Mouse (Mus musculus) kidney, embryonic 16.5 days (tissue): Measurements from ENCODE around the gene Fignl1. TPM values are rescaled to one million over a fixed set of nuclear protein-coding genes. Genes with fewer than 3 reads are reported as not detected.

Experiments used
- ATAC-seq: fragments of 200-750 bp; cut with Nextera tagmentation; 2 replicates; pipeline ENCODE4 v1.8.0; 2017; ENCODE audit warnings: moderate TSS enrichment; ENCODE audit not compliant: low FRiP score, low TSS enrichment
- H3K27ac ChIP-seq: fragments of 300-500 bp; sonication (generic); 2 replicates; pipeline ENCODE4 v1.5.1; 2014; ENCODE audit warnings: low read length
- H3K27me3 ChIP-seq: fragments of 300-500 bp; sonication (generic); 2 replicates; pipeline ENCODE4 v1.6.1; 2014; ENCODE audit warnings: low read length, control low read depth, mixed read lengths; ENCODE audit not compliant: insufficient read depth
- H3K36me3 ChIP-seq: fragments of 300-500 bp; sonication (generic); 2 replicates; pipeline ENCODE4 v1.6.1; 2014; ENCODE audit warnings: low read length, control low read depth, mixed read lengths; ENCODE audit not compliant: insufficient read depth
- H3K4me1 ChIP-seq: fragments of 300-500 bp; sonication (generic); 2 replicates; pipeline ENCODE4 v1.6.1; 2014; ENCODE audit warnings: low read length, control low read depth, mixed read lengths; ENCODE audit not compliant: insufficient read depth
- H3K4me2 ChIP-seq: fragments of 300-500 bp; sonication (generic); replicated peaks from 2 replicates; pipeline ENCODE4 v1.6.1; 2014; ENCODE audit warnings: low read depth, low read length
- H3K4me3 ChIP-seq: fragments of 300-500 bp; sonication (generic); 2 replicates; pipeline ENCODE4 v1.5.1; 2014; ENCODE audit warnings: mild to moderate bottlenecking, low read length
- H3K9ac ChIP-seq: fragments of 300-500 bp; sonication (generic); replicated peaks from 2 replicates; pipeline ENCODE4 v1.6.1; 2014; ENCODE audit warnings: low read length
- H3K9me3 ChIP-seq: fragments of 300-500 bp; sonication (generic); 2 replicates; pipeline ENCODE4 v1.6.1; 2016; ENCODE audit warnings: low read length, control low read depth
- WGBS: fragments of 180-500 bp; shearing (Covaris S2); extraction: QIAGEN DNeasy Blood & Tissue Kit; methylation state at CpG from one replicate; pipeline ENCODE4 v1.1.7; 2014; 5-methylcytosine and 5-hydroxymethylcytosine counted together
- polyA plus RNA-seq: library from polyadenylated mRNA; unstranded; fragments of >200 nt; fragmentation: Nextera tagmentation; extraction: Ambion mirVana; gene quantifications from 2 replicates; pipeline ENCODE4 v1.2.1, GENCODE M21; 2015

The Fignl1 gene
- polyA plus RNA-seq, 1 experiment from 2014 or later: 69.5 TPM

DNA sequence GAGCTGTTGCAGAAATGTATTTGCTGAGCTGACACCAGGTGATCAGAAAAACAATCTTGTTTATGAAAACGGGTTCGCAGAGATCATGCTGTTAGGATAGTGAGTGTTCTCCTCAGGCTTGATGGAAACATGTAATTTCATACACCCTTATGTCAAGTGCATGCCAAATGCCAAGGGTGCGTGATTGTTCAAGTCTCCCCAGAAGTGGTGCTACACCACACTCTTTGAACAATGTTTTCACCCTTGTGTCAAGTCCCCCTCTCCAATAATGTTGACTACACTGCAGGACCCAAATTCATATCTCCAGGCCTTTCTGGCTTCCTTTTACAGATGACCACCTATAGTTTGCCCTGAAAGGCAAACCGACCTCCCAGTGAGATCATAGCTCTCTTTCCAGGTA, 39.7 kb upstream of the Fignl1 start:
- no peak for ATAC-seq
- no peaks in the 10 kb centered on the region for H3K27me3 ChIP-seq
- whole genome bisulfite sequencing: 93% methylated on average over 4 of the region's 4 CpGs
- no peak overlapping the region for H3K4me3 ChIP-seq
- peaks cover 8% of the 10 kb centered on the region for H3K4me1 ChIP-seq
- no peaks in the 10 kb centered on the region for H3K36me3 ChIP-seq
- H3K4me2 ChIP-seq: no peak overlapping the region
- no peak overlapping the region for H3K27ac ChIP-seq
- no peak overlapping the region for H3K9ac ChIP-seq
- H3K9me3 ChIP-seq: no peaks in the 10 kb centered on the region

DNA sequence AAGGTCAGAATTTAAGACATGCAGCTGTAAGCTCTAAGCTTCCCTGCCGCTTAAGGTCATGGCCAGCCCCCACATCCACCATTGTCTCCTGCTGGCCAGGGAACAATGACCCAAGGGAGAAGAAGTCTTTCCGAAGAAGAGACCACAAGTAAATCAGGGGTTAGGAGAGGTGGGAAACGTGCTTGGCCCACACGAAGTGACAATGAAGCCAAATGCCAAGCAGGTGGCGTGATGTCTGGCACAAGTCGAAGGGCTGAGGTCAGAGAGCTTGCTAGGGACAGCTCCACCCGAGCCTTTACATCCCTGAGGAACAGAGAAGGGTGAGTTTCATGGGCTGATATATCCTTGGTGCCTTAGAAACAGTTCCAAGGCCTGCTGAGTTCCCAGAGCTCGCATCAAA, 36.3 kb upstream of the Fignl1 start:
- no peak for ATAC-seq
- no peaks in the 10 kb centered on the region for H3K27me3 ChIP-seq
- no peak overlapping the region for H3K4me2 ChIP-seq
- H3K9ac ChIP-seq: no peak overlapping the region
- H3K4me1 ChIP-seq: peaks cover 8% of the 10 kb centered on the region
- no peaks in the 10 kb centered on the region for H3K36me3 ChIP-seq
- H3K27ac ChIP-seq: peak overlapping the region; percentile 72
- no peak overlapping the region for H3K4me3 ChIP-seq
- WGBS: 49% methylated on average over 8 of the region's 8 CpGs
- no peaks in the 10 kb centered on the region for H3K9me3 ChIP-seq

DNA sequence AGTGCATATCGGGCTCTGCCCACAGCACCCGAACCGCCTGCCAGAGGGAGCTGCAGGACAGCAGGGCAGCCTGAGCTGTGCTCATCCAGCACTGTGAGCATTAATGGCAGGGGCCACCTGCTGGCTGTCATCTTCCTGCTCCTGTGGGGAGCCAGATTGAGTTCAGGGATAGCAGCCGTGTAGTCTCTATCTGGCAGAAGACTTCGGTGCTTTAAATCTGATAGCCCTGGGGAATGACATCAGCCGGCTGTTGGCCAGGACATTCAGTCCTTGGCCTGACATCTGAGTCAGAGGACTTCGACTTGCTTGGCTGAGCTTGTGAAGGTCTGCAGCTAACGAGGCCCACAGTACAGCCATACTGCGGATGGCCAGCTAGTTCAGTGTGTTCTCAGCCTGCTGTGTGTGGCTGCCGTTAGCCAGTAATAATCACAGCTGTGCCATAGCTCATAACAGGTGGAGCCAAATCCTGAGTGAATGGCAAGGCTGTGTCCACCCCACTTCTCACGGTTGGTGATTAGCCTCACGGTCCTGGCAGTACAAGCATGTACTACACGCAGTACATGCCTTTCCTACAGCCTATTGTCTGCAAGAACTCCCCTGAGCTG, 35.7 kb upstream of the Fignl1 start:
- no peaks in the 10 kb centered on the region for H3K36me3 ChIP-seq
- no peak overlapping the region for H3K4me3 ChIP-seq
- peak; percentile 96 for ATAC-seq
- H3K27me3 ChIP-seq: no peaks in the 10 kb centered on the region
- H3K9me3 ChIP-seq: no peaks in the 10 kb centered on the region
- H3K4me2 ChIP-seq: no peak overlapping the region
- H3K27ac ChIP-seq: peak overlapping the region; percentile 72
- H3K9ac ChIP-seq: no peak overlapping the region
- WGBS: 28% methylated on average over 13 of the region's 13 CpGs
- H3K4me1 ChIP-seq: peaks cover 8% of the 10 kb centered on the region

DNA sequence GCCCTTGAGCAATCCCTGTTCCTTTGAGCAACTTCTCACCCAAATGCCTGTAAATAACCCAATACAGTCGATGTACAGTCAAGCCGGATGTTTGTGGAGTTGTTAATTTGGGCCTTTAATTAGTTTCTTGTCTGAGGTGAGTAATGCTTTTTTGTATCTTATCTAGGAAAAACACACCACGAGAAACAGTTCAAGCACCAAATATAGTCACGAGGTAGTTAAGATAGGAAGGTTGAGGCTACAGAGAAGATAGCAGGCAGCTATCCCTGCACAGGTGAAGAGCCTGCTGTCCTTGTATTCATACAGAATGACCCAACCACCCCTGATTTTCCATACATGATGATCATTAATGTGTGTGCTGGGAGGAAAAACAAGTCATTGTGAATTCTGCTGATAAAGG, 32.8 kb upstream of the Fignl1 start:
- no peak for ATAC-seq
- no peaks in the 10 kb centered on the region for H3K36me3 ChIP-seq
- H3K9ac ChIP-seq: no peak overlapping the region
- H3K9me3 ChIP-seq: no peaks in the 10 kb centered on the region
- H3K4me1 ChIP-seq: peaks cover 24% of the 10 kb centered on the region
- H3K27ac ChIP-seq: no peak overlapping the region
- H3K4me2 ChIP-seq: no peak overlapping the region
- no peaks in the 10 kb centered on the region for H3K27me3 ChIP-seq
- WGBS: 58% methylated on average over 4 of the region's 4 CpGs
- H3K4me3 ChIP-seq: no peak overlapping the region

DNA sequence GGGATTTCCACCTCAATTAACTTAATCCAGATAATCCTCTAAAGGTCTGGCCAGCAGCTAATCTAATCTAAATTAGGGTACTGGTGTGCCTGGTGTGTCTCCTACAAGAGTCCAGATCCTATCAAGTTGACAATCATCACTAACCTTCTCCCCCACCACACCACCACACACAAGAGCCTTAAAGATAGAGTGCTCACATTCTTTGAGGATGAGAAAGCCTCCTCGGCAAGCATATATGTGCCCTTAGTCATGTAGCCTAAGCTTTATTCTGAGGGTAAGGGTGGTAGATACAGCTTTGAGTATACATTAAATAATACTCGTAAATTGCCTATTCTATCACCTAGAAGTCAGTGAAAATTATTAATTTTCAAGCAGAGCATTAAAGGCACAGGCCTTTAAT, 32.0 kb upstream of the Fignl1 start:
- no peak overlapping the region for H3K4me2 ChIP-seq
- no peak for ATAC-seq
- no peaks in the 10 kb centered on the region for H3K9me3 ChIP-seq
- no peaks in the 10 kb centered on the region for H3K27me3 ChIP-seq
- 86% methylated on average over 2 of the region's 2 CpGs for WGBS
- H3K36me3 ChIP-seq: no peaks in the 10 kb centered on the region
- peaks cover 29% of the 10 kb centered on the region for H3K4me1 ChIP-seq
- no peak overlapping the region for H3K27ac ChIP-seq
- H3K9ac ChIP-seq: no peak overlapping the region
- H3K4me3 ChIP-seq: no peak overlapping the region

DNA sequence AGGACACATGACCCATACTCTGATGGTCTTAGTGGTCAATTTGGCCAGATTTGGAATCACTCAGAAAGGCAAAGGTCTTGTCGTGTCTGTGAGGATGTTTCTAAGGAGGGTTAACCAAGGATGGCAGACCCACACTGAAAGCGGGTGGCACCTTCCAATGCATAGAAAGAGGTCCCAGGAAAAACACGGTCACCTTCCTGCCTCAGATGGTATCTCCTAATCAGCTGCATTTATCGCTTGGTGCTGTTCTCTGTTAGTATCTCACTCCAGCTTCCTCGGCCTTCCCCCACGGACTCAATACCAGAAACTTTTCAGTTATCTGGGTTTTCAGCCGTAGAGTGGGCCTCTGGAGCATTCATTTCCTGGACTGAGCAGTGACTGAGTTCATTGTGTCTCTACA, 31.1 kb upstream of the Fignl1 start:
- WGBS: 85% methylated on average over 7 of the region's 7 CpGs

DNA sequence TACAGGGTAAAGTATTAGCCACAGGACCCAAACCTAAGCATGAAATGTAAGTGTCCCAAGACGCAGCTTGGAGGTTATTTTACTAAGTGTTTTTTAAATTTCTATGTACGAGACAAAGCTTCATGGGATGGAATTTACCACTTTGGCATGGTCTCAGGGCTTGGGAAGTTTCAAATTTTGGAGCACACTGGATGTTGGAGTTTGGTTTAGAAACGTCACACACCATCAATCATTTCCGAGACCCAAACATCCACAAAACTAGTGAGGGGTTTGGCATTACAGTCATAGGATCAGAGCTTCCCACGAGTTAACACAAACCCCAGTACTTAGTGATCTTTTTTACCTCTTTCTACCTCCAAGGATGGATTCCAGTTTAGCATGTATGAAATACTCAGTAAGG, 28.6 kb upstream of the Fignl1 start:
- Histone ChIP-seq H3K27me3 (no peaks in the 10 kb centered on the region), H3K36me3 (no peaks in the 10 kb centered on the region), H3K4me1 (peaks cover 32% of the 10 kb centered on the region), H3K9ac (no peak overlapping the region), H3K4me3 (no peak overlapping the region), H3K9me3 (no peaks in the 10 kb centered on the region), H3K27ac (peak overlapping the region; percentile 61; the same call in 1 of the 2 replicates), H3K4me2 (peak overlapping the region; percentile 31; the same call in 1 of the 2 replicates)
- WGBS: 47% methylated on average over 5 of the region's 5 CpGs
- no peak for ATAC-seq

More for the DNA sequence above, 31.1 kb upstream of the Fignl1 start:
- Histone ChIP-seq H3K9me3 (no peaks in the 10 kb centered on the region), H3K4me1 (peaks cover 29% of the 10 kb centered on the region), H3K4me3 (no peak overlapping the region), H3K36me3 (no peaks in the 10 kb centered on the region), H3K27ac (no peak overlapping the region), H3K4me2 (no peak overlapping the region), H3K27me3 (no peaks in the 10 kb centered on the region), H3K9ac (no peak overlapping the region)
- no peak for ATAC-seq

DNA sequence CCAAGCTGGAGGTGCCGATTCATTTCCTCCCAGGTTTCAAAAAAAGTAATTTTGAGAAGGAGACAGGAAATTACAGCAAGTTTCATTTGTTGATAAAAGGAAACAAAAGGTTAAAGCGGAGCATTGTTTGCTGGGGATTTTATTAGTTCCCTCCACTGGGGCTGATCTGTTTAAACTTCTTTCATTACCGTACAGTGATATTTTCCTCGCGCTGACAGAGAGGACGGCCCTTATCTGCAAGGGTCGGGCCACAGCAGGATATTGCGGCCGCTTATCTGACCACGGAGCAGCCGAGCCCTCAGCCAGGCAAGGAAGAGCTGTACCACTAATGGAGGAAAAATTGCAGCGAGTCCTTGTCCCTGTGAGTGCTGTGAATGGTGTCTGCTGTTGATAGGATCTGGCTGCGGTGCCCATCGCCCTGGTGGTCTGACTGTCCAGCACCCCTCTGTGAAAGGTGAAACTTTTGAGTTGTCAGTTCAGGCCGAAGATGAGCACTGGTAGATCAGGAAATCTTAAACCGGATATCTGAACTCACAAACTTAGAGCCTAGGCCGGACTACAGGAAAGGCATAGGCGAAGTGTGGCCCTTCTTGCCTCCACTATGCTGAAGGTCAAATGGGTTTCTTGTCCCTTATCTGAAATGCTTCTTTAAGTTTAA, 28.1 kb upstream of the Fignl1 start:
- Histone ChIP-seq H3K36me3 (no peaks in the 10 kb centered on the region), H3K4me3 (no peak overlapping the region), H3K27me3 (no peaks in the 10 kb centered on the region), H3K27ac (peak overlapping the region; percentile 64), H3K9ac (peak overlapping the region; percentile 23; the same call in 1 of the 2 replicates), H3K4me2 (peak overlapping the region; percentile 31), H3K4me1 (peaks cover 38% of the 10 kb centered on the region), H3K9me3 (no peaks in the 10 kb centered on the region)
- WGBS: 15% methylated on average over 18 of the region's 18 CpGs
- peak; percentile 67 for ATAC-seq

DNA sequence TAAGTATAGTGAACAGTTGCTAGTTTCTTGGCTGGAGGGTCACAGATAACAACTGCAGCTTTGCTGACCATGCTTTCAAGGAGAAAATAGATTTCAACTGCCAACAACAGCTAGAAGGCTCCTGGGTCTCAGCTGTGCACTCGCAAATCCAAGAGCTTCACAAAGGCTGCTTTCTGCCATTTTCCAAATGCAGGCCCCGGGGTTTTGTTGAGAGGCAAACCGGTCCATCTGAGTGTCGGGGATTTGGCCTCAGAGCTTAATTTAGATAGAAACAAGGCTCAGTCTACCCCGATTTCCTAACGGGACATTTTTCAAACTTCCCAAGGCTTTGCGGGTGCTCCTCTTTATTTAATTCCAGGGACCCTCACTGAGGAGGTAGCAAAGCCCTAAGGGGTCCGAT, 27.5 kb upstream of the Fignl1 start:
- Histone ChIP-seq H3K27ac (peak overlapping the region; percentile 64), H3K4me2 (peak overlapping the region; percentile 31), H3K4me1 (peaks cover 42% of the 10 kb centered on the region), H3K4me3 (no peak overlapping the region), H3K27me3 (no peaks in the 10 kb centered on the region), H3K9ac (peak overlapping the region; percentile 23; the same call in 1 of the 2 replicates), H3K9me3 (no peaks in the 10 kb centered on the region), H3K36me3 (no peaks in the 10 kb centered on the region)
- ATAC-seq: no peak
- WGBS: 39% methylated on average over 8 of the region's 8 CpGs

DNA sequence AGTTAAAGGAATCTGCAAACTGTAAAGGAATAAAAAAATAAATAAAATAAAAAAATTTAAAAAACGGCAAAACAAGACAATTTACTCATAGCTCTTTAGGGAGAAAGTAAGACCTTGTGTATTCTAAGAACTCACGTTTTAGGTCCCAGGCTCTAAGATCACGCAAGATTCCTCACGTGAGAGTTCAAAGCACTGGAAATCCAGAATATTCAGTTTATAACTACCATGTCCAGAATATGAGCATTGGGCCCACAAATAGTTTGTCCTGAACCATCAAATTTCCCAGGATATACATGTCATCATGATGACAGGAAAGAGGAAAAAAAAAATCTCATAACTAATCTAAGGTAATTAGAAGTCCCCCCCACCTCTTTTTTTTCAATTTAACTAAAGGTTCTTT, 27.0 kb upstream of the Fignl1 start:
- H3K4me2 ChIP-seq: no peak overlapping the region
- H3K4me3 ChIP-seq: no peak overlapping the region
- H3K9me3 ChIP-seq: no peaks in the 10 kb centered on the region
- no peak for ATAC-seq
- no peaks in the 10 kb centered on the region for H3K27me3 ChIP-seq
- no peak overlapping the region; the same call in 1 of the 2 replicates for H3K27ac ChIP-seq
- 85% methylated on average over 4 of the region's 4 CpGs for WGBS
- no peaks in the 10 kb centered on the region for H3K36me3 ChIP-seq
- H3K9ac ChIP-seq: no peak overlapping the region
- H3K4me1 ChIP-seq: peaks cover 46% of the 10 kb centered on the region
